Mouse (Mus musculus) left cerebral cortex, adult 8-10 months (tissue): ENCODE measurements around the gene Papss1. TPM values are rescaled to one million over a fixed set of nuclear protein-coding genes. Genes with fewer than 3 reads are reported as not detected.

Experiments used
- DNase-seq, 2 experiments: peaks; one replicate each; pipeline ENCODE4 v3.0.0; 2022; ENCODE audit warnings: low spot score in 2 of 2
- total RNA-seq, 4 experiments: library from RNA; stranded (reverse); gene quantifications; 2 replicates each; pipeline ENCODE4 v1.2.4; 2022

Papss1 gene
- total RNA-seq, 4 experiments from 2014 or later, result 63.5 to 71.4 (median 66.6) TPM

- DNase-seq, result no peak
Observed at GRCm38 (mm10) chr3:131581096-131581495, 16.5 kb downstream of the Papss1 start.

DNA sequence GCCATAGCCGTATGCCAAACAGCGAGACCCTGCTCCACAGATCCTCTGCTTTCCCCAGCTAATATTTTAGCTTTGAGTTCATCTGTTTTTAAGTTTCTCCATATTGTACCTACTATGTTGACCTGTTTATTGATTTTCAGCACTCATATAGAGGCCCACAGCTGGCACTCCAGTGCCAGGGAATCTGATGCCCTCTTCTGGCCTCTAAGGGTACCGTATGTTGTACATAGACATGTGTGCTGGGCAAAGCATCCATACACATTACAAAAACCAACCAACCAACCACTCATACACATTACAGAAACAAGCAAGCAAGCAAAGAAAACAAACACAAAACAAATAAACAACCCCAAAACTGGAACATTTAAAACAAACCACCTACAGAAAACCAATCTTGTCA lies 22.2 kb downstream of the Papss1 start:
- no peak for DNase-seq

DNA sequence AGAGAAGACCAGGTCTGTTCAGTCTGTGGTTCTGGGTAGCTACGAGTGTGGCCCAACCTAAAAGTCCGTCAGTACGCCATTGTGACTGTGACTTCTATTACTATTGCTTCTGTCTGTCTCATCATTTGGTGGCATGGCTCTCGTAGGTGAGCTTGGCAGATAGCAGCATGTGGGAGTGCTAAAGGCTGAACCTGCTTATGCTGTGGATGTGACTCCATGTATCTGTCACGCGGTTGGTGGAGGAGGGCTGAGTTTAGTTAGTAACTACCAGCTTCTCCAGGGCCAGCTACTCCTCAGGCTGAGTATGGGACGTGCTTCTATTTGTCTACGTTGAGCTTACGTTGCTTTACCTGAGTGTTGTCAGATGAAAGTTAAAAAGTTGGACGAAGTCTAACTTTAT lies 23.4 kb downstream of the Papss1 start:
- DNase-seq, result peak in 1 of 2 experiments; percentile 34

DNA sequence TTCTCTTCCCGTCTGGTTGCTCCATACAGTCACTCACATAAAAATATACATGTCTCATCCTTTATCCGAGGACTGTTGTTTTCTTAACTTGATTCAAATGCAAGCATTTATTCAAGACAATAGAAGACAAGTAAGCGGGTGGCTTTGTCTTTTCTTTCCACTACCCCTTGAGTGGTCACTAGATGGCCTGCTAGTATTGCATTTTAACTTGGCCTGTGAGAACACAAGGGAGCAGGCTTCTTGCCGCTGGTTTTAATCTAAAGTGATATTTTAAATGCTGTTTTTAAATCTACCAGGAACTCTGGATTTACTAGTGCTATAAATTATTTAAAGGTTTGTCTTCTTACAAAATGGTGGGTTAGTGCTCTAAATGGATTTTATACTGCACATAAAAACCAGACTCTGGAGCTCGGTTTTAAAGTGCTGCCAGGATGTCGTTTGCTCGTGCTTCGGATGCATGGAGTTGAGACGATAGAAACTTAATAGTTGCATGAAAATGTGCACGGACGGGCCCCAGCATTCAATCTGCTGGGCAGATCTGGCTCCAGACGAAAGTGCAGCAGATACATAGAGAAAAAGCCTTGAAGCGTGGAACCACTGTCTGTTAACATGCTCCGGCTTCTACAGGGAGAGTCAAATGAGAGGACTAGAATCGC lies 28.7 kb downstream of the Papss1 start:
- DNase-seq, result no peak

- no peak for DNase-seq
Observed at GRCm38 (mm10) chr3:131594361-131594760, 29.8 kb downstream of the Papss1 start.

GRCm38 (mm10) chr3:131595546-131596245 lies 31.1 kb downstream of the Papss1 start:
- no peak for DNase-seq

- no peak for DNase-seq
Observed at GRCm38 (mm10) chr3:131600726-131601125, 36.2 kb downstream of the Papss1 start.

GRCm38 (mm10) chr3:131601366-131601765 lies 36.8 kb downstream of the Papss1 start:
- DNase-seq, result no peak

DNA sequence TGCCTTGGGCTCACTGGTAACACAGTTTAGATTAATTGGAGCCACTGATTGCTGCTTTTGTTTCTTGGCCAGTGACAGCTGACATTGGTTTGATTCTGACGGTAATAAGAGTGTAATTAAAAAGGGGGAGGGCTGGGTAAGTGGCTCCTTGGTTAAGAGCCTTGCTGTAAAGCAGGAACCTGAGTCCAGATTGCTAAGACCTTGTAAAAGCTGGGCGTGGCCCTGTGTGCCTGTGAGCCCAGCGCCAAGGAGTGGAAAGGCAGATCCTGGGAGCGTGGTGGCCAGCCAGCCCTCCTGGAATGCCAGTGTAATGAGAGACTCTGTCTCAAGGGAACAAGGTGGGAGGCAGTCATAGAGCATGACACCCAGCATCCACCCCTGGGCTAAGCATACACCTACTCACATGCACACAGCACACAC lies 38.4 kb downstream of the Papss1 start:
- DNase-seq, result no peak

DNA sequence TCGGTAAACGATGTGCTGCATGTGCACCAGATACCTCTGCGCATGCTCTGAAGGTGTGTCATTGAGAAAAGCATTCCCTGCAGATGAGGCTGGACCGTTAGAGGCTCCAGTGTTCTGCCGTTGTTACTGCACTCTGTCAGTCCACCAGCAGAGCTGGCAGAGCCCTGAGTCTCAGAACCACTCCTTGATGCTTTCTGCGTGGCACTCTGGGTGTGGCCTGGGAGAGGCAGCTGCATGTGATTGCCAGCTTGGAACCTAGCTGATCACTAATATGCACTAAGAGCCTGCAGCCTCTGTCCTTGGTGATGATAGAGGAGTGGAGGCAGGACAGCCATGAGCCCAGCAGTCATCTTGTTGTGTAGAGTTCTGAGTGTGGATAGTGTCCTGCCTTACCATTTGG lies 43.5 kb downstream of the Papss1 start:
- DNase-seq, result no peak

DNA sequence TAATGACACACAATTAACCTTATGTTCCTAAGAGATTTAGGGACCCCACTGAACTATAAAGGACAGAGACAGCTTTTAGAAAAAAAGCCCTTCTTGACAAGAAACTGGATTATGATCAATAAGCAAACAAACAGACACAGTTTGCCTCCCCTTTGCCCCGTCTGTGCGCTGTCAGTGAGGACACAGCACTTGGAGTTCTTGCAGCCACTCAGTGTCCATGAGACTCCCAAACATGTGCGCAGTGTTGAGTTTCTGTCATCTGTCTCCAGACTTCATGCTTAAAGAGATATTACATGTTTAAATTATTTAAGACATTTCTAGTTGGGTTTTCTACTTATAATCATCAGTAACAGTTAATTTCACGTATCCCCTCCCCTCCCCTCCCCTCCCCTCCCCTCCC lies 45.1 kb downstream of the Papss1 start:
- no peak for DNase-seq

DNA sequence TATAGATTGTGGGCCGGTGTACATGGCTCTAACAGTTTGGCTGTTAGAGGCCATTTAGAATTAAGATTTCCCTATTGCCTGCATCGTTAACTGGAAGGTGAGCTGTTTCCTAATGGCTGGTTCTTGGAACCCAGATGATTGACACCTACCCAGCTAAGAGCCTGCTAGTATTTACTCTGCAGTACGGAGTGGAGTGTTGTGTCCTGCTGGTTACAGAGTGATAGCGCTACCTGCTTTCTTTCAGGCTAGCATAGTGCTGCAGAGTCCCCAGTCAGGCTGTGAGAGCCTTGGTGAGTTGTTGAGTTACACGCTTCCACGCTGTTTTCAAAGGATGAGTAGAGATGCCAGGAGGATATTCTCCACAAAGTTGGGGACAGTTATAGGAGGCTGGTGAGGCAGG lies 46.0 kb downstream of the Papss1 start:
- no peak for DNase-seq

DNA sequence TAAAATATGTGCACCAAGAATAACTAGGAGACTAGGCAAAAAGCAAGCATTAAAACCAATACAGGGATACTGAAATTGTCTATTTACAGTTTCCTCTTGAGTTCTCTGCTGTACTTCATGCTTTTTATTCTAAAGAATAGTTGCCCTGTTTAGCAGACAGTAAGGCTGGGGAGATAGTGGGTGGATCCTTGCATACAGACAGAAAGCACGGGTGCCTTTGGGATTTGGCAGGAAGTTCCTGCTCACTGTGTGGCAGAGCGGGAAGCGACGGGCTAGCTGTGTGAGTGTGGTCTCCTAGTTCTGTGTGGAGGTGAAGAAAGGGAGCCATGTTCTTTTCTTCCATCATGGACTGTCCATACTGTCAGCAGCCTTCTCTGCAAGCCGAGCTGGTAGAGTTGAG lies 48.3 kb downstream of the Papss1 start:
- no peak for DNase-seq

GRCm38 (mm10) chr3:131614056-131614455 lies 49.5 kb downstream of the Papss1 start:
- DNase-seq, result no peak

GRCm38 (mm10) chr3:131618580-131619338 lies 54.2 kb downstream of the Papss1 start:
- DNase-seq, result no peak

DNA sequence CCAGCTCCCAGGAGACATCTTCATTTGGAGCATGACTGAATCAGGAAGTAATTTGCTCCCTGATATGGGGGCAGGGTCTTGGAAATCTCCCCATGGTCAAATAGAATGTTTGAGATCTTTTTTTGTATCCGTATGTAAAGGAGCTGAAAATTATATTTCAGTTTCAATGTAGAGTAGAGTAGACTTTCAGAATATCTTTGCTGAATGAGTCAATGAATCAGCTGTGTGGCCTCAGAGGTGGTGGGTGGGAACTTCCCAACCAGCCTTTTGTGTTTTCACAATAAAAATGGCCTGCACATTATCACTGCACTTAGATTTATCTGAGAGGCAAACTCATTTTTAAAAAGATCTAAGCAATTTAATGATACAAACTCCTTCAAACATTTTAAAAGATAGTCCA lies 58.6 kb downstream of the Papss1 start:
- DNase-seq, result no peak

DNA sequence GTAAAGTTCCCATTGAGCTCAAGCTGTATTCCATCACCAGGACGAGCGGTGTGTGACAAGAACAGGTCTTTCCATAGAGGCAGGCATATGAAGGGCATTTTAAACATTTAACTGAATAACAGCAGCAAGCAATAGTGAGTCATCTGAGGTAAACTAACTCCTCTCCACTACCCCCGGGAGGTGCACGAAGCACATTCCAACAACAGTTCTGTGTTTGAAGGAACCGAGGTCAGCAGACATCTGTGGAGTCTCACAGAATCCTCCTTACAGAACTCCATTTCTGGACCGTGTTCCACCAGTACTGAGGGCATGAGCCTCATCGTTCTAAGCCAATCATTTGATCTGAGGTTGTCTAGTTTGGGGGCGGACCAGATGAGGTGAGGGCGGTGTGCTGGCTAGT lies 59.5 kb downstream of the Papss1 start:
- DNase-seq, result no peak

DNA sequence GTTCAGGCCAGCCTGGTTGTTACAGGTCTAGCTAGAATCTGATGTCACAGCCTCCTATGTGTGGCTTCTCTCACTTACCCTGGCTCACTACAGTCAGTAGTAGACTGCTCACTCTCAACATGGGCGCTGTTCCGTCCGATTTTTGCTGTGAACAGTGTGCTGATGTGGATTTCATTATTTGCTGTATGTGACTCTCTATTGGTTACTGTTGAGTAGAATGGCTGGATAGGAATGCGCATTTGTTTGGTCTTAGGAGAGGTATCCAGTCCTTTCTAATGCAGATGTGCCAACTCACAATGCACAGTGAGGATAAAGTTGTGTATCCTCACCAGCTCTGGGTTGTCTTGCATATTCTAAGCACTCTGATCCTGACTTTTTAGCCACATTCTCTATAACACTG lies 62.9 kb downstream of the Papss1 start:
- no peak for DNase-seq

GRCm38 (mm10) chr3:131628265-131628664 lies 63.7 kb downstream of the Papss1 start:
- no peak for DNase-seq

- no peak for DNase-seq
Observed at GRCm38 (mm10) chr3:131628931-131629330, 64.4 kb downstream of the Papss1 start.

GRCm38 (mm10) chr3:131630407-131631317 lies 66.1 kb downstream of the Papss1 start:
- DNase-seq, result no peak
